Mouse (Mus musculus) forebrain, embryonic 15.5 days (tissue): Measurements from ENCODE around the gene Serinc2. TPM values are rescaled to one million over a fixed set of nuclear protein-coding genes. Genes with fewer than 3 reads are reported as not detected.

Source experiments
- ATAC-seq: fragments of 200-750 bp; cut with Nextera tagmentation; replicated peaks from 2 replicates; pipeline ENCODE4 v1.8.0; 2017; ENCODE audit warnings: mild to moderate bottlenecking, moderate TSS enrichment, moderate library complexity
- H3K27ac ChIP-seq: fragments of 300-500 bp; sonication (generic); replicated peaks from 2 replicates; pipeline ENCODE4 v1.5.1; 2015; ENCODE audit warnings: mild to moderate bottlenecking, inconsistent platforms
- H3K27me3 ChIP-seq: fragments of 300-500 bp; sonication (generic); 2 replicates; pipeline ENCODE4 v1.6.1; 2015; ENCODE audit warnings: inconsistent platforms
- H3K36me3 ChIP-seq: fragments of 300-500 bp; sonication (generic); 2 replicates; pipeline ENCODE4 v1.6.1; 2015; ENCODE audit warnings: mild to moderate bottlenecking, inconsistent platforms
- H3K4me1 ChIP-seq: fragments of 300-500 bp; sonication (generic); 2 replicates; pipeline ENCODE4 v1.6.1; 2015; ENCODE audit warnings: inconsistent platforms
- H3K4me2 ChIP-seq: fragments of 300-500 bp; sonication (generic); replicated peaks from 2 replicates; pipeline ENCODE4 v1.6.1; 2015; ENCODE audit warnings: mild to moderate bottlenecking, inconsistent platforms
- H3K4me3 ChIP-seq: fragments of 300-500 bp; sonication (generic); 2 replicates; pipeline ENCODE4 v1.5.1; 2015; ENCODE audit warnings: mild to moderate bottlenecking, inconsistent platforms
- H3K9ac ChIP-seq: fragments of 300-500 bp; sonication (generic); replicated peaks from 2 replicates; pipeline ENCODE4 v1.6.1; 2015; ENCODE audit warnings: mild to moderate bottlenecking, inconsistent platforms
- H3K9me3 ChIP-seq: fragments of 300-500 bp; sonication (generic); 2 replicates; pipeline ENCODE4 v1.6.1; 2016; ENCODE audit warnings: inconsistent platforms
- WGBS: fragments of 180-500 bp; shearing (Covaris S2); methylation state at CpG from one replicate; pipeline ENCODE4 v1.1.7; 2015; ENCODE audit warnings: mixed read lengths; 5-methylcytosine and 5-hydroxymethylcytosine counted together
- polyA plus RNA-seq: library from polyadenylated mRNA; unstranded; fragments of >200 nt; fragmentation: Nextera tagmentation; extraction: Ambion mirVana; gene quantifications from 2 replicates; pipeline ENCODE4 v1.2.1, GENCODE M21; 2015

Serinc2 gene
- polyA plus RNA-seq, 1 experiment from 2014 or later: 87.4 TPM

GRCm38 (mm10) chr4:130212421-130212820 is 66.6 kb downstream of the Serinc2 start:
- no peak overlapping the region for H3K9ac ChIP-seq
- H3K4me3 ChIP-seq: no peak overlapping the region
- ATAC-seq: no peak
- no peak overlapping the region for H3K4me2 ChIP-seq
- H3K4me1 ChIP-seq: no peaks in the 10 kb centered on the region
- no peaks in the 10 kb centered on the region for H3K36me3 ChIP-seq
- no peak overlapping the region for H3K27ac ChIP-seq
- H3K9me3 ChIP-seq: no peaks in the 10 kb centered on the region
- no peaks in the 10 kb centered on the region for H3K27me3 ChIP-seq
- WGBS: 78% methylated on average over 7 of the region's 7 CpGs

- H3K4me1 ChIP-seq: no peaks in the 10 kb centered on the region
- H3K4me3 ChIP-seq: no peak overlapping the region
- ATAC-seq: no peak
- H3K36me3 ChIP-seq: no peaks in the 10 kb centered on the region
- 93% methylated on average over 2 of the region's 2 CpGs for WGBS
- H3K9ac ChIP-seq: no peak overlapping the region
- H3K9me3 ChIP-seq: no peaks in the 10 kb centered on the region
- H3K4me2 ChIP-seq: no peak overlapping the region
- no peaks in the 10 kb centered on the region for H3K27me3 ChIP-seq
- no peak overlapping the region for H3K27ac ChIP-seq
Measured at GRCm38 (mm10) chr4:130211870-130212269, 67.1 kb downstream of the Serinc2 start.

Other genes starting within 250 kb of the Serinc2 start
- gene Col16a1, start 231.4 kb downstream of the Serinc2 start, polyA plus RNA-seq: 4.6 and 5.1 TPM in 2 replicates
- 68.1 and 70.3 TPM in 2 replicates for gene Pef1, start 176.6 kb downstream of the Serinc2 start, polyA plus RNA-seq
- 0.27 and 0.38 TPM in 2 replicates for gene Hcrtr1, start 139.8 kb downstream of the Serinc2 start, polyA plus RNA-seq
- 3.7 and 5.6 TPM in 2 replicates for gene Tinagl1, start 104.1 kb downstream of the Serinc2 start, polyA plus RNA-seq
- gene Gm853, start 56.8 kb downstream of the Serinc2 start, polyA plus RNA-seq: 0.15 and 0.34 TPM in 2 replicates
- 95.6 and 102 TPM in 2 replicates for gene Fabp3, start 29.4 kb upstream of the Serinc2 start, polyA plus RNA-seq
- gene Gm10570, start 29.5 kb upstream of the Serinc2 start, polyA plus RNA-seq: 0.55 and 1.1 TPM in 2 replicates
- 84.3 and 85.0 TPM in 2 replicates for gene Zcchc17, start 80.7 kb upstream of the Serinc2 start, polyA plus RNA-seq
- gene Snrnp40, start 80.9 kb upstream of the Serinc2 start, polyA plus RNA-seq: 135 and 148 TPM in 2 replicates